Mouse (Mus musculus): ENCODE results near the gene Tecpr2.

DNA sequence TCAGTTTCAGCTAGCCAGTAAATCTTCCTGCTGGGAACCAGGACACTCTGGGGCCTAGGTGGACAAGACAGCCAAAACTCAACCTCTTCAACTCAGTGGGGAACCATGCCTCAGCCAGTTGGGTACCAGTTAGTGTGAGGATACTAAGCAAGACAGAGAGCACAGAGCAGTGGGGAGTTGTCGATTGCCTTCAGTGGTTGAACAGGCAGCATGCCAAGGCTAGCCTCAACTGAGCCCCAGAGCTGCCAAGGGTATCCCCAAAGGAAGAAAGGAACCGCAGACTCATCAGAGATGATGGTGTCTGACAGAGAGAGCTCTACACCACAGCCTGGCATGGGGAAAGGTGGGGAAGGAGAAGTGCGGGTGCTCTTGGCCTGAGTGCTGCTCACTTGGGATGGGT, 51.8 kb downstream of the Tecpr2 start:
- TF ChIP-seq CTCF (IDR thresholded peaks at IDR 0.05; ENCODE audit: extremely low read depth, insufficient read depth, low read length): no peak
- TF ChIP-seq POLR2A (IDR thresholded peaks at IDR 0.05; ENCODE audit: extremely low read depth, insufficient read depth, low read length): no peak

Data from cortical plate, adult 2 months (tissue).